Mouse (Mus musculus): ENCODE measurements at regions not wholly inside any gene's neighbourhood (a gene's known extent, or its start where the extent isn't known, plus 50 kb on each side); places are given as distances from the start of the nearest gene placed in this dataset.
A peak's percentile ranks its signal among the peaks of the same experiment; 100 is the strongest.
"Not testable (repeated sequence)": the region's sequence is repeated elsewhere in the genome, so short reads cannot be mapped to it uniquely, and the experiment has no call there.

DNA sequence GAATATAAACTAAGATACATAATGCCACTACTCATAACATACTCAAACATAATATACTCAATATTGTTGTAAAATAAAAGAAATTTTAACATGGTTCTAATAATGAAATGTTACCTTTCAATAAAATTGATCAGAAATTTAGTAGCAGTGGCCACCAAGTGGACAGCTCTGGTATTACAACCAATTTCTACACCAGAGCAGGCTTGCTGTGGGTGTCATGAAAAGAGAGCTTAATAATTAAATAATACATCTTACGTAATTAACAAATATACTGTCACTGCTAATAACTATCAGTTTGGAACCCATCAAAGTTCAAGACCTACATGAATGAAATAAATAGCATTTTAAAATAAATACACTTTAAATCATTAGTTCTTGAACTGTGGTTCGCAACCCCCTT, 163.1 kb upstream of the Zfp960 start:
- intact Hi-C loops (cut with DNase I), result loop anchor here (5.0 kb wide), 1 partner anchor 1113 kb away; no protein-coding TSS in a partner anchor
- peak in 1 of 2 experiments; percentile 8 for DNase-seq

DNA sequence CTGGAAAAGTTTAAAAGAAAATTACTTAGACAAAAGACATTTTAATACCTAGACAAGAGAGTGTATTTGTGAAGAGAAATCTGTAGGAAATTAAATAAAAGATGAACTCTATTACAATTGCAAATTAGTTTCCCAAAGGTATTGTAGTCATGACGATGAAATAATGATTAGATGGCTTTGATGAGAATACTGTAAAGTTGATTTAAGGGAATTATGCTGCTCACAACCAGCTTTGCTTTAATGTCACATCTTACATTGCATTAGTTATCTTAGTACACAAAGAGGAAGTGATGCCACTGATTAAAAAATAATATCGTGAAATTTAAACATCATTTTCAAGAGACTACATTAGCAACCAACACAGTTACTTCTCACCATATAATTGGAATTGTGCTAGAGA, 145.7 kb upstream of the Zfp960 start:
- intact Hi-C loops (cut with DNase I), result no loop called here
- no peak for DNase-seq

DNA sequence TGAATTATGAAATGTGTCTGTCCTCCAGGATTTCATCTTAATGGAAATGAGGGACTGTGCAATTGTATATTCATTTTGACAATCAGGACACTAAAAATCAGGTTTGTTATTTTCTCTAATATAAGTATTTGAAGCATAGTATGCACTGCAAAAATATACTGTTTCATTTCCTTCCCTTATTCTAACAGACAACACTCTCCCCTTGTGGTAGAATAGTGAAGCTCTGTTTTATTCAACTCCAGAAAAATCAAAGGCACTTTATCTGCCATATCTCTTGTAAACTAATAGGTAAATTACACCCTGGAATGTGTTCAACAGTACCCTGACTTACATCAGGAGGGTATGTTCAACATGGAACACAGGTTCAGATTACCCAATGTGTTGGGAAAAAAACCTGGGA, 137.7 kb upstream of the Zfp960 start:
- intact Hi-C loops (cut with DNase I), result no loop called here
- DNase-seq, result no peak

DNA sequence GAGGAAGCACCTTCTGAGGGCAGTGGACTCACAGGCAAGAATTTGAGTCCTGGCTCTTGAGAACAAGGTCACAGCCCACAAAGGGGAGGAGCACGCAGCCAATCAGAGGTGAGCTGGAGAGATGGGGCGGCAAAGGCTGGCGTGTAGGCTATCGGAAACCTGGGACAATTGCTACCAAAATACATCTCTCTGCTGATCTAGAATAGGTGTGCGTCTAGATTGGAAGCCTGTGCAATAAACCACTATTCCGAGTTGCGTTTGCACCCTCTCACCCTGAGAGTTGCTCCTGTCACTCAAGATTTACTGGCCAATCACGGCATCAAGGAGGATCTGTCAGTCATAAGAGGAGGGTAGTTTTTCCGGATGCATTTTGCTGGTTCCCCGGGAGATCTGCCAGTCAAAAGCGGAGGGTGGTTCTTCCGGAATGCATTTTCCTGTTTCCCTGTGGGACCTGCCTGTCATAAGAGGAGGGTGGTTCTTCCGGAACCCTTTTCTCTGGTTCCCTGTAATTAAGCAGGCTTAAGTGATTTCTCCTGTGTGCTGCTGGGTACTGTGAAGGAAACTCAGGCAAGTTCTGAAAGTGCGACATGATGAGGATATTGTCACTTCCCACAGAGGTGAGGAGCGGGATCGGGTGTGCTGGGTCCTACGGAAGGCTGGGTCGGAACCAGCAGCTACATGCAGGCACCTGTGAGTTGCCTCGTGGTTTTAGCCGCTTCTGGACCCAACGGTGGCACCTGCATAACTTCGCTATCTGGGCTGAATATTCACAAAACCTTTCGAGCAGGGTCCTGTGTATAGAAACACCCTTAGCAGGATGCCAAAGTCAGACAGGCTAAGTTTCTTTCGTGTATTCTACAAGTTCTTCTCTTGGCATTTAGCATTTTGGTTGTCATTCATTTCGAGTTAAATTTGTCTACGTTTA, 112.6 kb upstream of the Zfp960 start:
- intact Hi-C loops (cut with DNase I), result not testable (repeated sequence)
- peak; percentile 76 to 82 for DNase-seq

DNA sequence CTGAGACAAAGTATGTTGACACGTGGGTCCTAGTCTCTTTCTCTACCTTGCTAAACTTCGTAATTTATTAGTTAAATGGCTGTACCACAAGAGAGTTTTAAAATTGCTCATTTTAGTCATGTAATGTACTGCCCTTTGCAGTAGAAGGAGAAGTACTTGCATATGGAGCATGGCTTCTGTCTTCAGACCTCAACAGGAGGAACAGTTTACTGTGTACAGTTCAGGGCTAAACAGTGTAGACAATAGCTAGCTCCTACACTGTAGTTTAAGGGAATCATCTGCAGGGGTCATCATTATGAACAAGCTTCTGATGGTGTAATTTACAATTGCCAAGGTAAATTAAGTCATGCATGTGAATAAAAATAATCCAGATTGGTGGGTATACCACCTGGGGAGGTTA, 111.8 kb upstream of the Zfp960 start:
- intact Hi-C loops (cut with DNase I); DNase-seq: not testable (repeated sequence)

DNA sequence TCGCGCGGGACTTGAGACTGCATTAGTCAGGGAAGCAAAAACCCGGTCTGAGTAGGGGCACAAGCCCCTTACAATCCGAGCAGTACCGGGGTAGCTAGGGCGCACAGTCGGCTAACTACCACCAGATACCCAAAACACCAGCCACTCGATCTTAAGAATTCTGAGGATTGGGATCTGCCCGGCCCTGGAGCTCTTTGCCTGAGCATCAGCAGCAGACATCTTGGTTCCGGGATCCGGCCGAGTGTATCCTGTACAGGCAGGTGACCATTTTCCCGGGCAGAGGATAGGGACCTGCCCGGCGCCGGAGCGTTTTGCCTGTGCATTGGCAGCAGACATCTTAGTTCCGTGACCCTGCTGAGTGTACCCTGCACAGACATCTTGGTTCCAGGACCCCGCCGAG, 66.7 kb upstream of the Zfp960 start:
- DNase-seq; intact Hi-C loops (cut with DNase I): not testable (repeated sequence)

DNA sequence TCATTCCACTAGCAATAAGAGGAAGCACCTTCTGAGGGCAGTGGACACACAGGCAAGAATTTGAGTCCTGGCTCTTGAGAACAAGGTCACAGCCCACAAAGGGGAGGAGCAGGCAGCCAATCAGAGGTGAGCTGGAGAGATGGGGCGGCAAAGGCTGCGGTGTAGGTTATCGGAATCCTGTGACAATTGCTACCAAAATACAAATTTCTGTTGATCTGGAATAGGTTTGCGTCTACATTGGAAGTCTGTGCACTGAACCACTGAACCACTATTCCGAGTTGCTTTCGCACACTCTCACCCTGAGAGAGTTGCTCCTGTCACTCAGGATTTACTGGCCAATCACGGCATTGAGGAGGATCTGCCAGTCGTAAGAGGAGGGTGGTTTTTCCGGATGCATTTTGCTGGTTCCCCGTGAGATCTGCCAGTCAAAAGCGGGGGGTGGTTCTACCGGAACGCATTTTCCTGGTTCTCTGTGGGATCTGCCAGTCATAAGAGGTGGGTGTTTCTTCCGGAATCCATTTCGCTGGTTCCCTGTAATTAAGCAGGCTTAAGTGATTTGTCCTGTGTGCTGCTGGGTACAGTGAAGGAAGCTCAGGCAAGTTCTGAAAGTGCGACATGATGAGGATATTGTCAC, 59.2 kb upstream of the Zfp960 start:
- DNase-seq, result peak; percentile 59 to 78
- intact Hi-C loops (cut with DNase I), result not testable (repeated sequence)

DNA sequence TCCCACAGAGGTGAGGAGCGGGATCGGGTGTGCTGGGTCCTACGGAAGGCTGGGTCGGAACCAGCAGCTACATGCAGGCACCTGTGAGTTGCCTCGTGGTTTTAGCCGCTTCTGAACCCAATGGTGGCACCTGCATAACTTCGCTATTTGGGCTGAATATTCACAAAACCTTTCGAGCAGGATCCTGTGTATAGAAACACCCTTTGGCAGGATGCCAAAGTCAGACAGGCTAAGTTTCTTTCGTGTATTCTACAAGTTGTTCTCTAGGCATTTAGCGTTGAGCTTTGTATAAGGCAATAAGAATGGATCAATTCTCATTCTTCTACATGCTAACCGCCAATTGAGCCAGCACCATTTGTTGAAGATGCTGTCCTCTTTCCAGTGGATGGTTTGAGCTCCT, 58.6 kb upstream of the Zfp960 start:
- DNase-seq; intact Hi-C loops (cut with DNase I): not testable (repeated sequence)
